Mouse (Mus musculus): ENCODE results near the gene Nr6a1.

DNA sequence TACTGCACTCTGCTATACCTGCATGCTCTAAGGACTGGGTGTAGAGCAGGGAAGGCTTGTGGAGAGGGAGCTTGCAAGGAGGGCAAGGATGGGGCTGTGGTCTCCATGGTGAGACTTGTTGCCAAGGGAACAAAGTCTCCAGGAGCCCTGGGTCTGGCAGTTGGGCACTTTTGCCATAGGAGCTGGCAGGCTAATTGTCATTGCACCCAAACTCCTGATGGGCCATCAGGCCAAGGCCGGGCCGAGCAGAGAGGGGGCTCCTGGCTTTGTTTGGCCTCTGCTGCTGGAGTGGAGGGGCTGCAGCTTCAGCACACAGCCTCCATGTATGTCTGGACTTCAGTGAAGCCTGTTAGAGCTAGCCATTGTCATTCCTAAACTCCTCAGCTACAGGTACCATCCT, 206.8 kb downstream of the Nr6a1 start:
- TF ChIP-seq CTCF (conservative IDR thresholded peaks at IDR 0.05 in 1 of 2, IDR thresholded peaks at IDR 0.05 in 1 of 2; ENCODE audit: low read depth in 2 of 2, low read length in 2 of 2) = no peak
- TF ChIP-seq TCF12 (IDR thresholded peaks at IDR 0.05; ENCODE audit: low read depth, low read length) = no peak
- TF ChIP-seq SMC3 (IDR thresholded peaks at IDR 0.05; ENCODE audit: low read depth, low read length) = no peak
- TF ChIP-seq POLR2AphosphoS2 (IDR thresholded peaks at IDR 0.05; ENCODE audit: low read depth, low read length) = no peak
- TF ChIP-seq KAT2A (IDR thresholded peaks at IDR 0.05; ENCODE audit: insufficient replicate concordance, low read length) = no peak
- no peak for TF ChIP-seq POLR2A (IDR thresholded peaks at IDR 0.05; ENCODE audit: low read depth, low read length)
- TF ChIP-seq EP300 (IDR thresholded peaks at IDR 0.05; ENCODE audit: low read length) = no peak
